Mouse (Mus musculus): Measurements from ENCODE around the gene Wnt1.

Gene Wnt1

DNA sequence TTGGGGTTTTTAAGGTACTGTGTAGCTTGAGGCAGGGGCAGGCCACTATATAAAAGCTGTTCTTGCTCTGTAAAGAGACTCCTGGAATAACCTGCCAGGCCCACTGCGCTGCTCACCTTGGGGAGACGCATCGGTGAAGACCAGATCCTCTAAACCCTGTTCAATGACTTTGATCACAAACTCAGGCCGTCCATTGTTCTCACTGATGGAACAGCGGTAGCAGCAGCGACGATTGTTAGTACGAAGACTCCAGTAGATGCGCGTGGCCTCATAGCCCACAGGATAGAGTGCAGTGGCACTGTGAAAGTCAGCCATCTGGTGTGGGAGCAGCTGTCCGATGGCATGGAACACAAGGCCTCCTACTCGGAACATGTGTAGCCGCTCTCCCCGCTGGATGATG, 49.5 kb downstream of the Wnt1 start:
- no peak for DNase-seq

DNA sequence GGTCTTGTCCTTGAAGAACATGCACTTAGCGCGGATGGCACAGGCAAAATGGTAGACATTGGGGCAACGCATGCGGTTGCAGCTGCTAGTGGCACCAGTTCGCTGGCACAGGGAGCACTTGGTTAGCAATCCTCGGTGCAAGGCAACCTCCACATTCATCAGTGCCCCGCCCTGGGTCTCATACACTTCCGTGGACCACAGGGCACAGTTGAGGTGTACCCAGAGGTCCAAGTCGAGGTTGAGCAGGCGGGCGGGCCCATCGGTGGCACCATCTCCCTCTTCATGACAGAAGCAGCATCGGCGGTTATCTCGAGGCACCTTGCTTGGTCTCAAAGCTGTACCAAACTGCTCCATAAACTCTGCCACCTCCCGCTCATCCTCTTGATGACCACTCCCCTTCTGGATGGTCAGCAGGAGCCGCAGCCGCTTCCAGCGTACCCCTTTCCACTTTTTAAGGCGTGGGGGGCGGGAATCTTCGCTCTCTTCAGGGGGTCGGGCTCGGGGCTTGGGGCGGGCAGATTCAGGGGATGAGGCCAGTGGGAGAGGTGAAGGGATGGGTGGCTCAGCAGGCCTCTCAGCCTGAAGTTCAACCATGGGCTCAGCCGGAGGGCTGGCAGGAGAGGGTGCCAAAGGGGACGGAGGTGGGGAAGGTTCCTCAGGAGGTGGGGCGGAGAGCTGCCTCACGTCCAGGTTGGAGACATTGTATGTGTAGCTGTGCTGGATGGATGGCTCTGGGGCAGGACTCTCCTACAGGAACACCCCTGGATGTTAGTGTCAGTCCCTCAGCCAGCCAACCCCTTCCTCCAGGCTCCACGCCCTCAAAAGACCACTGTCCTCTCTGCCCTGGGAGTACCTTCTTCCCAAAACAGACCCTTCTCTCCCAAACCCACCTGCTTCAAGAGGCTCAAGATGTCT, 50.3 kb downstream of the Wnt1 start:
- peak in 1 of 2 experiments; percentile 5 for DNase-seq
